Mouse (Mus musculus): ENCODE measurements around the gene Zdhhc16. TPM values are rescaled to one million over a fixed set of nuclear protein-coding genes. Genes with fewer than 3 reads are reported as not detected.
A peak's percentile ranks its signal among the peaks of the same experiment; 100 is the strongest.

Gene Zdhhc16
- total RNA-seq, 2 experiments from 2014 or later, result 45.2 to 47.3 TPM

DNA sequence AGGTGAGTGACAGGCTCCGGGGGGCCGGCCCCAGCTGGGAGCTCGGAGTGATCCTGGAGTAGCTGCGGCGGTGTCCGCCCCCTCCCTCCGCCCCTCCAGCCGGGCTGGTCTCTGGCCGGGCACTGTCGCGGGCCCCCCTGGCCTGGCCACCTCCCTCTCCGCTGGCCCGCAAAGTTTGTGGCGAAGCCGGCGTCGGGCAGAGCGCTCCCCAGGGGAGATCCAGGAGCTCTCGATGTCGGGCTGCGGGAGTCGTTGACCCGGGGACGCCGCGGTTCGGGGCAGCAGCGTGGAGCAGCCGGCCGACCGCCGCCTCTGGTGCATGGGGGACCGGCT, 48.3 kb downstream of the Zdhhc16 start, which contains the start of gene Ubtd1:
Gene Ubtd1, plus strand, starts transcription at position 169 of the 333 bp plus-strand sequence.
- TF ChIP-seq CTCF (conservative IDR thresholded peaks at IDR 0.05), result no peak
- Histone ChIP-seq H3K27ac (peak within 1 kb of the TSS; percentile 93), H3K4me3 (peak within 1 kb of the TSS; percentile 93)
- no peak for DNase-seq (ENCODE audit: low spot score in 2 of 2)

DNA sequence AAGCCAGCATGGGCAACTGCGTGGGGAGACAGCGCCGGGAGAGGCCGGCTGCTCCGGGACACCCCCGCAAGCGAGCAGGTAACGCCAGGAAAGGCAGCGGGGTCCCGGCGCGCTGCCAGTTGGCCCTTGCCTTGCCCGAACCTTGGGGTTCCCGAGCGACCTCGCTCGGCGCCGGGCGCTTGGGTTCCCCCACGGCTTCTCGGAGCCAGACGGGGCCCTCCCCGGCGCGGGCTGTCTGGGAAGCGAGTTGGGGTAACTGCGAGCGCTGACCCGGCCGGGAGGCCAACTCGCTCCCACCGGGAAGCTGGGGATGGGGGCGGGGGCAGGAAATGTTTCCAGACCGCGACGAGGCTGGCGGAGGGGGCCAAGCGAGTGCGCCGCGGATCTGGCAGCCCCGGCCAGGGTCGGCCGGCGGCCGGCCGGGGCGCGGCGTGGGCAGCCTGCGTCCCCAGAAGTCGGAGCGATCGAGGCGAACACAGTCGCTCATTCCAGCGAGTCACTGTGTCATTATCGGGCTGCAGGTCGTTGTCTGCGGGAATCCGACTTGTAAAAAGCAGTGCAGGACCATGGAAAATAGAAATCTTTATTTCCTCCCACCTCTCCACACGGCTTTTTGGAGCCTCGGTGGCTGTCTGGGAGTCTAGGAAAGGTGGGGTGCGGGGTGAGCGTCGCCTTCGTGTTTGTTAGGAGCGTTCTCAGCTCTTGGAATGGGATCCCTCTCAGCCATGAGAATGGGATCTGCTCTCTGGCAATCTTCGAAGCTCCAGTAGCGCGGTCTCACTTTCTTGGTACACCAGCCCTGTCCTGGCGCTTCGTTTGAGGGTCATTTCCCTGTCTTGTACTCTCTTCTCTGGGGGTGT, 48.9 kb downstream of the Zdhhc16 start:
- DNase-seq (ENCODE audit: low spot score in 2 of 2), result peak in 1 of 2 experiments; percentile 28
- H3K27ac ChIP-seq, result peak overlapping the region; percentile 80
- H3K4me3 ChIP-seq, result peak overlapping the region; percentile 93
- no peak for TF ChIP-seq CTCF (conservative IDR thresholded peaks at IDR 0.05)

DNA sequence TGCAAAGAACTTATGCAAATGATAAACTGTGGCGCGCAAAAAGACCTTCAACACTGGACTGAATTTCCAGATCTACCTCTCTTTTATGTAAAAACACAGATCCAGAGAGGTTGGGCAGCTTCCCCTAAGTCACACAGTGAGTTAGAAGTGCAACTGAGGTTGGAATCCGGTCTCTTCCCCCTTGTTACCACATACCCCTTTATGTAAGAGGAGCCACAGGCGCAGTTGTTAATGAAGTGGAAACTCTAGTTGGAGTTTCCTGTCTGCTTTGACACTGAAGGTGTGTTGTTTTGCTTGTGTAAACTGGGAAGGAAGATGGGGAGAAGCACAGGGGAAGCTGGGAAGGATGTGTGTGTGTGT, 49.5 kb downstream of the Zdhhc16 start:
- H3K4me3 ChIP-seq, result peak overlapping the region; percentile 93
- TF ChIP-seq CTCF (conservative IDR thresholded peaks at IDR 0.05), result no peak
- DNase-seq (ENCODE audit: low spot score in 2 of 2), result no peak
- peak overlapping the region; percentile 80; the same call in 1 of the 2 replicates for H3K27ac ChIP-seq

DNA sequence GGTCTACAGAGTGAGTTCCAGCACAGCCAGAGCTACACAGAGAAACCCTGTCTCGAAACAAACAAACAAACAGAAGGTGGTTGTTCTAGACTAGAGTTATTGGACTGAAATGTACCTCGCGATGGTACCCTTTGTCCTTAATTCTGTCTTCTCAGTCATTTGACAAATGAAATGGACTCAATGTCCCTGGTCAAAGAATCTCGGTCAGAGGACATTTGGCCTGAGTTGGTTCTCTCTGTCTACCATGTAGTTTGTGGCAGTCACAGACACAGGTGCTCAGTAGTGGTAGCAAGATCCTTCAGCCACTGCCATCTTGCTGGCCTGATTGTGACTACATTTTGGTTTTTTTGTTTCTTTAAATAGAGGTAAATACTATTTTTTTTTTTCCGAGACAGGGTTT, 52.7 kb downstream of the Zdhhc16 start:
- no peak for TF ChIP-seq CTCF (conservative IDR thresholded peaks at IDR 0.05)

DNA sequence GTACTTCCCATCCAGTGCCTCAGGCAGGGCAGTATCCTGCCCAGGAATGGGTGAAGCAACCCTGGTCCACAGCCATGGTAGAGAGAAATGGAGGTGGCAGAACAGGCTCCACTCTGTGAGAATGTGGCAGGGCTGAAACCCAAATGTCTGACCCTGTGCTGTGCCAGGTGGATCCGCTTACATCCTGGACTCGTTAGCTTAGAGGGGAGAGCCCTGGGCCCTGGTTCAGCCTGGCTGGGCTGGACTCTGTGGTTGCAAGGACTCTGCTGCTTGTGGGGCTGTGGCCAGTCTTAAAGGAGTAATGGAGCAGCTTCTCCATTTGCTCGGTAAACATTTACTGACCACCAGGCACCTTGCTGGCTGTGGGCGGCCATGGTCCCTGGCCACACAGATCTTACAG, 53.9 kb downstream of the Zdhhc16 start:
- H3K4me3 ChIP-seq, result no peak overlapping the region
- no peak overlapping the region for H3K27ac ChIP-seq
- no peak for DNase-seq (ENCODE audit: low spot score in 2 of 2)
- no peak for TF ChIP-seq CTCF (conservative IDR thresholded peaks at IDR 0.05)

More for the DNA sequence above, 52.7 kb downstream of the Zdhhc16 start:
- no peak for DNase-seq (ENCODE audit: low spot score in 2 of 2)
- Histone ChIP-seq H3K27ac (no peak overlapping the region), H3K4me3 (no peak overlapping the region)

DNA sequence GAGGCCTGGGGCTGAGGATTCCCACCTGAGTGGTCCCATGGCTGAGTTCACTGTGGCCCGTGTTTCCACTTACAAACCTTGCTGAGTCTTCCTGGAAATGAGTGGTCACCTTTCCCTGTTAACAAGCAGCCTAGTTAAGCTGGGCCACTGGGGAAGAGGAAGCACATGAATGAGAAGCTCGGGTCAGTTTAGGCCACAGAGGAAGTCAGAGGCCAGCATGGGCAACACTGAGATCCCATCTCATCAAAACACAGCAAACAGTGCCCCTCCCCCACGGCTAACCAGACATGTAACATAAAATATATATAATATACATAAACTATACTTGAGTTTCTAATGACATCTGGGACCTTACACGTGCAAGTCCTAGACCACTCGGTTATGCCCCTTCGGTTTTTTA, 56.5 kb downstream of the Zdhhc16 start:
- no peak for DNase-seq (ENCODE audit: low spot score in 2 of 2)
- no peak for TF ChIP-seq CTCF (conservative IDR thresholded peaks at IDR 0.05)
- no peak overlapping the region for H3K27ac ChIP-seq
- no peak overlapping the region for H3K4me3 ChIP-seq

DNA sequence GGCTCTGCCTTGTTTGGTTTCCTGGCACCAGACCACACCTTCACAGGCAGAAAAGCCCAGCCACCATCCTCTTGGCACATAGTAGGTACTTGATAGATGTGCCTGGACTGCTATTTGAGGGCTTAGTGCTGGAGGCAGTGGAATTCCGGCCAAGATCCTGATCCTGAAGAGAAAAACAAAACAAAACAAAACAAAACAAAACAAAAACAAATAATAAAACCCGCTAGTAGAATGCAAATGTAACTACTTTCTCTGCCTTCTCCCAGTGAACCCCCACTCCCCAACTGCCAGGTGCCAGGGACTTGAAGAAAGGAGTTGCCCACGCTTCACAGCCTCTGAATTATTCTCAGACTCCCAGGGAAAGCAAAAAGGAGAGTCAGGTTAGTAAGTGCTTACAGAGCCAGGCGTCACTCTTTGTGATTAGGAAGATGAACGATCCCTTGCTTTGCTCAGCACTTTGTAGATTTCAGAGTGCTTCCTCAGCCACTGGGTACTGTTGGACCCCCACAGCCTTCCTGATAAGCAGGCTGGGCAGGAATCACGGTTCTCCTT, 58.7 kb downstream of the Zdhhc16 start:
- Histone ChIP-seq H3K4me3 (no peak overlapping the region), H3K27ac (no peak overlapping the region)
- DNase-seq (ENCODE audit: low spot score in 2 of 2), result no peak
- no peak for TF ChIP-seq CTCF (conservative IDR thresholded peaks at IDR 0.05)

DNA sequence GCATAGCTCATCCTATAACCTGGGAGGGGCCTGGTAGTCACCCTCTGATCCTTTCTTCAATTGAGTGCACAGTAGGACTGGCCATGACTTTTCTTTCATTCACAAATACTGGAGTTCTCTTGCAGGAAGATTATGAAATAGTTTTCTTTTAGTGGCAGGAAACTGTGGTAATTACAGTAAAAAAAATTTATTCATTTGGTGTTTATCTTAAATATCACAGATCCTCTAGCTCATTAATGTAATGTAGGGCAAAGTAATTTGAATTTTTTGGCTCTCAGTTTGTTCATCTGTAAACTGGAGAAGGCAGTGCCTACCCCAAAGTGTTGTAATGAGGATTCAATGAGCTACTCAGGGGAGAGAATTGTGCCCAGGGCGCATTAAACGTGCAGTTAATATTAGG, 59.7 kb downstream of the Zdhhc16 start:
- no peak for TF ChIP-seq CTCF (conservative IDR thresholded peaks at IDR 0.05)
- no peak overlapping the region for H3K27ac ChIP-seq
- DNase-seq (ENCODE audit: low spot score in 2 of 2), result no peak
- no peak overlapping the region for H3K4me3 ChIP-seq

DNA sequence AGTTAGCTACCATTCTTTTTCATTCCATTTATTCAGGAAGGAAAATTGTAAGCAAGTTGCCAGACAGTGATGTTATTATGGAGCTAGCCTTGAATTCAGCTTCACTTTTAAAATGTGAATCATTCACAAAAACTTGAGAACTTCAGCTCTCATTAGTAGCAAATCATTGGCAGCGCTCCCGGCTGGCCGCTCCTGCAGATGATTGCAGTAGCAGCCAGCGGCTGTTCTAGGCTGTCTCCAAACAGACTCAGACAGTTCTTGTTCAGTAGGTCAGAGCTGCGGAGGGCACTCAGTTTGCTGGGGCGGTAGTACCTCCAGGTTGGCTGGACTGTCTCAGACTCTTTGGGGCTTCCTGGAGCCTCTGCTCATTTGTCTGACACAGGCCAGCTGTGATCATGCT, 60.2 kb downstream of the Zdhhc16 start:
- no peak for TF ChIP-seq CTCF (conservative IDR thresholded peaks at IDR 0.05)
- H3K4me3 ChIP-seq, result no peak overlapping the region
- peak; percentile 63 to 68 for DNase-seq (ENCODE audit: low spot score in 2 of 2)
- no peak overlapping the region for H3K27ac ChIP-seq

Other genes starting within 250 kb of the Zdhhc16 start
- gene Slit1, start 189.8 kb upstream of the Zdhhc16 start, total RNA-seq (2021), result 100 to 1,000 TPM; 232 to 244 TPM
- 1 to 10 TPM; 2.2 to 2.5 TPM for gene Arhgap19, start 131.4 kb upstream of the Zdhhc16 start, total RNA-seq (2021)
- 10 to 100 TPM; 22.0 to 27.1 TPM for gene Frat1, start 103.5 kb upstream of the Zdhhc16 start, total RNA-seq (2021)
- 10 to 100 TPM; 10.7 to 11.7 TPM for gene Frat2, start 85.3 kb upstream of the Zdhhc16 start, total RNA-seq (2021)
- 10 to 100 TPM; 33.4 to 34.2 TPM for gene Rrp12, start 37.3 kb upstream of the Zdhhc16 start, total RNA-seq (2021)
- 100 to 1,000 TPM; 502 to 540 TPM for gene Pgam1, start 21.6 kb upstream of the Zdhhc16 start, total RNA-seq (2021)
- gene Exosc1, start 57 bp upstream of the Zdhhc16 start, total RNA-seq (2021), result 10 to 100 TPM; 27.6 to 35.4 TPM
- 10 to 100 TPM; 30.9 to 39.2 TPM for gene Mms19, start 47.7 kb downstream of the Zdhhc16 start, total RNA-seq (2021)
- 10 to 100 TPM; 14.0 to 14.6 TPM for gene Ubtd1, start 48.3 kb downstream of the Zdhhc16 start, total RNA-seq (2021)
- gene Ankrd2, start 102.5 kb downstream of the Zdhhc16 start, total RNA-seq (2021), result not detected
- 1 to 10 TPM; 7.4 to 8.6 TPM for gene Hoga1, start 112.1 kb downstream of the Zdhhc16 start, total RNA-seq (2021)
- gene 4933411K16Rik, start 118.8 kb downstream of the Zdhhc16 start, total RNA-seq (2021), result 1 to 10 TPM; 1.6 to 1.9 TPM
- 10 to 100 TPM; 65.6 to 67.0 TPM for gene Morn4, start 152.9 kb downstream of the Zdhhc16 start, total RNA-seq (2021)
- gene Pi4k2a, start 157.0 kb downstream of the Zdhhc16 start, total RNA-seq (2021), result 10 to 100 TPM; 62.5 to 68.2 TPM
- 10 to 100 TPM; 18.0 to 20.7 TPM for gene Avpi1, start 195.6 kb downstream of the Zdhhc16 start, total RNA-seq (2021)
- 1 to 10 TPM; 7.0 to 8.3 TPM for gene Marveld1, start 213.9 kb downstream of the Zdhhc16 start, total RNA-seq (2021)
- gene Zfyve27, start 230.5 kb downstream of the Zdhhc16 start, total RNA-seq (2021), result 100 to 1,000 TPM in 1 of 2 experiments, 10 to 100 TPM in 1; 91.7 to 101 TPM

Data from layer of hippocampus, adult 2 months (tissue).